In genomic region chr5:112781231-112781630, GRCm38 (mm10) we compare ENCODE assay signal across 27 mouse cellular contexts.
DNase-seq lines count a peak whose midpoint lies in the region; TF ChIP-seq lines count a peak whose summit lies in the region.
"Had no signal": no experiment of that assay in that cellular context is flagged by ENCODE, and none has a peak within 500 bp of the region (broad histone marks: within the 10 kb centered on the region; RNA-seq: fewer than 3 reads in every experiment).

No protein-coding gene starts in this region.

- intact Hi-C loops in gastrocnemius, adult 2 months (cut with DNase I) = no loop called here

- peak overlapping the region; percentile 48; the same call in 1 of the 2 replicates for H3K27ac ChIP-seq in gastrocnemius, adult 2 months
- H3K27ac ChIP-seq: embryonic facial prominence, embryonic 10.5 days; embryonic facial prominence, embryonic 15.5 days; forebrain, embryonic 12.5 days; hindbrain, embryonic 10.5 days; hindbrain, embryonic 15.5 days; kidney, embryonic 15.5 days; liver, embryonic 13.5 days; midbrain, embryonic 12.5 days; neural tube, embryonic 13.5 days had no signal

- TF ChIP-seq CTCF in gastrocnemius, adult 2 months (IDR thresholded peaks at IDR 0.05) = no peak

- no peak overlapping the region for H3K4me3 ChIP-seq in gastrocnemius, adult 2 months
- H3K4me3 ChIP-seq: embryonic facial prominence, embryonic 10.5 days; embryonic facial prominence, embryonic 15.5 days; forebrain, embryonic 12.5 days; hindbrain, embryonic 10.5 days; hindbrain, embryonic 15.5 days; kidney, embryonic 15.5 days; liver, embryonic 13.5 days; megakaryocyte, embryonic 14.5 days; midbrain, embryonic 12.5 days; myocyte; neural tube, embryonic 13.5 days had no signal

- DNase-seq in cerebellum, adult 11-12 months = peak; percentile 11
- no peak for DNase-seq in cerebellum, adult 11 months
- peak; percentile 14 for DNase-seq in gastrocnemius, adult 2 months
- DNase-seq in gastrocnemius, postnatal 10 days = no peak
- peak; percentile 25 for DNase-seq in right cerebral cortex, adult 18-20 months
- no peak for DNase-seq in right cerebral cortex, postnatal 14 days
- no peak for DNase-seq in liver
- DNase-seq: adrenal gland, adult 2 months; gastrocnemius, postnatal 14 days; heart, postnatal 14 days; kidney, adult 11 months; kidney, postnatal 25 days; liver, embryonic 13.5 days; lung, adult 18-20 months; lung, postnatal 4 days; spleen, adult 18-20 months; thymus, postnatal 14 days had no signal

Comparison
In these comparisons a context has a peak if more than half of its experiments do, and no peak if none do; other contexts are left out.
1. DNase-seq: peak in cerebellum, adult 11-12 months (single experiment), gastrocnemius, adult 2 months (single experiment) and right cerebral cortex, adult 18-20 months (single experiment); none in cerebellum, adult 11 months (single experiment), gastrocnemius, postnatal 10 days (single experiment), right cerebral cortex, postnatal 14 days (single experiment) and liver (single experiment).